Mouse (Mus musculus) hindbrain, embryonic 10.5 days (tissue): ENCODE results near the gene Ugdh. TPM values are rescaled to one million over a fixed set of nuclear protein-coding genes. Genes with fewer than 3 reads are reported as not detected.

Experiments used
- DNase-seq: peaks from one replicate; pipeline ENCODE4 v3.0.0-alpha.2; 2017; ENCODE audit warnings: low spot score
- H3K27ac ChIP-seq: fragments of 300-500 bp; sonication (generic); 2 replicates; pipeline ENCODE4 v1.5.1; 2016; ENCODE audit warnings: mild to moderate bottlenecking, moderate library complexity
- H3K27me3 ChIP-seq: fragments of 300-500 bp; sonication (generic); 2 replicates; pipeline ENCODE4 v1.6.1; 2016; ENCODE audit warnings: mild to moderate bottlenecking; ENCODE audit not compliant: poor library complexity, insufficient read depth, severe bottlenecking
- H3K36me3 ChIP-seq: fragments of 300-500 bp; sonication (generic); 2 replicates; pipeline ENCODE4 v1.6.1; 2016; ENCODE audit warnings: mild to moderate bottlenecking, moderate library complexity
- H3K4me1 ChIP-seq: fragments of 300-500 bp; sonication (generic); replicated peaks from 2 replicates; pipeline ENCODE4 v1.6.1; 2016; ENCODE audit warnings: mild to moderate bottlenecking
- H3K4me3 ChIP-seq: fragments of 300-500 bp; sonication (generic); 2 replicates; pipeline ENCODE4 v1.5.1; 2016; ENCODE audit warnings: mild to moderate bottlenecking, moderate library complexity
- H3K9me3 ChIP-seq: fragments of 300-500 bp; sonication (generic); 2 replicates; pipeline ENCODE4 v1.6.1; 2016; ENCODE audit warnings: mild to moderate bottlenecking, moderate library complexity
- WGBS: fragments of 180-500 bp; shearing (Covaris S2); methylation state at CpG from one replicate; pipeline ENCODE4 v1.1.7; 2016; 5-methylcytosine and 5-hydroxymethylcytosine counted together
- polyA plus RNA-seq: library from polyadenylated mRNA; unstranded; fragments of >200 nt; fragmentation: Nextera tagmentation; extraction: Ambion mirVana; gene quantifications from 2 replicates; pipeline ENCODE4 v1.2.1, GENCODE M21; 2016

The Ugdh gene
- polyA plus RNA-seq, 1 experiment from 2014 or later: 52.0 TPM

- Histone ChIP-seq H3K9me3 (no peaks in the 10 kb centered on the region), H3K4me3 (no peak overlapping the region), H3K36me3 (peaks cover 7% of the 10 kb centered on the region; the same call in 1 of the 2 replicates), H3K27ac (no peak overlapping the region), H3K4me1 (no peaks in the 10 kb centered on the region; the same call in 1 of the 2 replicates), H3K27me3 (no peaks in the 10 kb centered on the region)
- no peak for DNase-seq
- WGBS: 66% methylated on average over 7 of the region's 7 CpGs
Observed at GRCm38 (mm10) chr5:65457086-65457827, 21.5 kb upstream of the Ugdh start.

- peaks cover 14% of the 10 kb centered on the region; the same call in 1 of the 2 replicates for H3K36me3 ChIP-seq
- H3K27me3 ChIP-seq: no peaks in the 10 kb centered on the region
- H3K4me1 ChIP-seq: no peaks in the 10 kb centered on the region; the same call in 1 of the 2 replicates
- 71% methylated on average over 5 of the region's 5 CpGs for WGBS
- no peaks in the 10 kb centered on the region for H3K9me3 ChIP-seq
- no peak overlapping the region for H3K27ac ChIP-seq
- no peak overlapping the region for H3K4me3 ChIP-seq
- DNase-seq: no peak
Observed at GRCm38 (mm10) chr5:65454771-65455170, 19.0 kb upstream of the Ugdh start.

GRCm38 (mm10) chr5:65448941-65449340 is 13.2 kb upstream of the Ugdh start:
- no peaks in the 10 kb centered on the region for H3K4me1 ChIP-seq
- no peaks in the 10 kb centered on the region for H3K27me3 ChIP-seq
- DNase-seq: no peak
- no peak overlapping the region for H3K4me3 ChIP-seq
- H3K27ac ChIP-seq: no peak overlapping the region
- no peaks in the 10 kb centered on the region for H3K9me3 ChIP-seq
- WGBS: 86% methylated on average over 4 of the region's 4 CpGs
- peaks cover 20% of the 10 kb centered on the region; the same call in 1 of the 2 replicates for H3K36me3 ChIP-seq

- no peaks in the 10 kb centered on the region for H3K27me3 ChIP-seq
- H3K4me3 ChIP-seq: no peak overlapping the region
- H3K27ac ChIP-seq: no peak overlapping the region
- DNase-seq: no peak
- no peaks in the 10 kb centered on the region for H3K9me3 ChIP-seq
- H3K36me3 ChIP-seq: peaks cover 20% of the 10 kb centered on the region; the same call in 1 of the 2 replicates
- 78% methylated on average over 2 of the region's 2 CpGs for WGBS
- no peaks in the 10 kb centered on the region for H3K4me1 ChIP-seq
Observed at GRCm38 (mm10) chr5:65447826-65448225, 12.1 kb upstream of the Ugdh start.

- no peak overlapping the region for H3K4me3 ChIP-seq
- no peaks in the 10 kb centered on the region for H3K4me1 ChIP-seq
- H3K9me3 ChIP-seq: no peaks in the 10 kb centered on the region
- H3K27me3 ChIP-seq: no peaks in the 10 kb centered on the region
- DNase-seq: no peak
- peaks cover 17% of the 10 kb centered on the region; the same call in 1 of the 2 replicates for H3K36me3 ChIP-seq
- H3K27ac ChIP-seq: no peak overlapping the region
- 85% methylated on average over 2 of the region's 2 CpGs for WGBS
Observed at GRCm38 (mm10) chr5:65446756-65447155, 11.0 kb upstream of the Ugdh start.

GRCm38 (mm10) chr5:65444981-65445380 is 9.2 kb upstream of the Ugdh start:
- Histone ChIP-seq H3K36me3 (peaks cover 8% of the 10 kb centered on the region; the same call in 1 of the 2 replicates), H3K27me3 (no peaks in the 10 kb centered on the region), H3K27ac (no peak overlapping the region), H3K4me1 (no peaks in the 10 kb centered on the region), H3K4me3 (no peak overlapping the region), H3K9me3 (no peaks in the 10 kb centered on the region)
- no peak for DNase-seq
- 77% methylated on average over 4 of the region's 6 CpGs for WGBS

- Histone ChIP-seq H3K36me3 (no peaks in the 10 kb centered on the region), H3K27ac (no peak overlapping the region), H3K27me3 (no peaks in the 10 kb centered on the region), H3K4me1 (peaks cover 18% of the 10 kb centered on the region), H3K9me3 (no peaks in the 10 kb centered on the region), H3K4me3 (no peak overlapping the region)
- DNase-seq: no peak
Observed at GRCm38 (mm10) chr5:65438041-65438440, 2.3 kb upstream of the Ugdh start.

- Histone ChIP-seq H3K36me3 (peaks cover under 1% of the 10 kb centered on the region; the same call in 1 of the 2 replicates), H3K4me3 (peak overlapping the region; percentile 79), H3K9me3 (no peaks in the 10 kb centered on the region), H3K4me1 (peaks cover 18% of the 10 kb centered on the region), H3K27me3 (no peaks in the 10 kb centered on the region), H3K27ac (peak overlapping the region; percentile 89)
- no peak for DNase-seq
- 1% methylated on average over 47 of the region's 47 CpGs for WGBS
Observed at GRCm38 (mm10) chr5:65435363-65435805, 365 bp downstream of the Ugdh start.

- Histone ChIP-seq H3K27ac (peak overlapping the region; percentile 89), H3K36me3 (peaks cover 4% of the 10 kb centered on the region; the same call in 1 of the 2 replicates), H3K9me3 (no peaks in the 10 kb centered on the region), H3K4me3 (peak overlapping the region; percentile 79), H3K27me3 (no peaks in the 10 kb centered on the region), H3K4me1 (peaks cover 18% of the 10 kb centered on the region)
- WGBS: 7% methylated on average over 15 of the region's 15 CpGs
- DNase-seq: no peak
Observed at GRCm38 (mm10) chr5:65434471-65435362, 1.0 kb downstream of the Ugdh start.

- Histone ChIP-seq H3K4me1 (peaks cover 5% of the 10 kb centered on the region), H3K4me3 (no peak overlapping the region), H3K9me3 (no peaks in the 10 kb centered on the region), H3K27ac (no peak overlapping the region), H3K27me3 (no peaks in the 10 kb centered on the region), H3K36me3 (peaks cover 28% of the 10 kb centered on the region)
- no peak for DNase-seq
- WGBS: 90% methylated on average over 5 of the region's 5 CpGs
Observed at GRCm38 (mm10) chr5:65429441-65429840, 6.3 kb downstream of the Ugdh start.

GRCm38 (mm10) chr5:65428321-65428720 is 7.4 kb downstream of the Ugdh start:
- Histone ChIP-seq H3K27me3 (no peaks in the 10 kb centered on the region), H3K4me1 (no peaks in the 10 kb centered on the region), H3K36me3 (peaks cover 37% of the 10 kb centered on the region), H3K9me3 (no peaks in the 10 kb centered on the region), H3K4me3 (no peak overlapping the region), H3K27ac (peak overlapping the region; percentile 18; the same call in 1 of the 2 replicates)
- DNase-seq: no peak
- WGBS: 64% methylated on average over 4 of the region's 4 CpGs

GRCm38 (mm10) chr5:65425251-65425650 is 10.5 kb downstream of the Ugdh start:
- WGBS: 90% methylated on average over 5 of the region's 5 CpGs
- Histone ChIP-seq H3K9me3 (no peaks in the 10 kb centered on the region), H3K36me3 (peaks cover 65% of the 10 kb centered on the region), H3K4me1 (no peaks in the 10 kb centered on the region), H3K4me3 (no peak overlapping the region), H3K27ac (no peak overlapping the region), H3K27me3 (no peaks in the 10 kb centered on the region)
- no peak for DNase-seq

- WGBS: 89% methylated on average over 6 of the region's 6 CpGs
- Histone ChIP-seq H3K36me3 (peaks cover 65% of the 10 kb centered on the region), H3K27me3 (no peaks in the 10 kb centered on the region)
Observed at GRCm38 (mm10) chr5:65424215-65424614, 11.5 kb downstream of the Ugdh start.

More at GRCm38 (mm10) chr5:65424215-65424614, 11.5 kb downstream of the Ugdh start:
- Histone ChIP-seq H3K9me3 (no peaks in the 10 kb centered on the region), H3K4me3 (no peak overlapping the region), H3K4me1 (no peaks in the 10 kb centered on the region), H3K27ac (no peak overlapping the region)
- no peak for DNase-seq
